Mouse (Mus musculus) lung, embryonic 16.5 days (tissue): Measurements from ENCODE around the gene Capn7. TPM values are rescaled to one million over a fixed set of nuclear protein-coding genes. Genes with fewer than 3 reads are reported as not detected.

Experiments
- ATAC-seq: fragments of 200-750 bp; cut with Nextera tagmentation; 2 replicates; pipeline ENCODE4 v1.8.0; 2017; ENCODE audit warnings: low read depth, mild to moderate bottlenecking, moderate library complexity
- H3K27ac ChIP-seq: fragments of 300-500 bp; sonication (generic); 2 replicates; pipeline ENCODE4 v1.5.1; 2014; ENCODE audit warnings: mild to moderate bottlenecking, control low read depth, low read length
- H3K27me3 ChIP-seq: fragments of 300-500 bp; sonication (generic); 2 replicates; pipeline ENCODE4 v1.6.1; 2014; ENCODE audit warnings: low read depth, low read length, mixed read lengths; ENCODE audit not compliant: control insufficient read depth, insufficient read depth
- H3K36me3 ChIP-seq: fragments of 300-500 bp; sonication (generic); 2 replicates; pipeline ENCODE4 v1.6.1; 2014; ENCODE audit warnings: low read length; ENCODE audit not compliant: control insufficient read depth, insufficient read depth
- H3K4me1 ChIP-seq: fragments of 300-500 bp; sonication (generic); replicated peaks from 2 replicates; pipeline ENCODE4 v1.6.1; 2014; ENCODE audit warnings: low read length, mixed read lengths; ENCODE audit not compliant: control insufficient read depth, insufficient read depth
- H3K4me2 ChIP-seq: fragments of 300-500 bp; sonication (generic); 2 replicates; pipeline ENCODE4 v1.6.1; 2014; ENCODE audit warnings: low read depth, low read length, control low read depth
- H3K4me3 ChIP-seq: fragments of 300-500 bp; sonication (generic); 2 replicates; pipeline ENCODE4 v1.5.1; 2014; ENCODE audit warnings: mild to moderate bottlenecking, low read length, control low read depth
- H3K9ac ChIP-seq: fragments of 300-500 bp; sonication (generic); 2 replicates; pipeline ENCODE4 v1.6.1; 2014; ENCODE audit warnings: low read length, control low read depth
- H3K9me3 ChIP-seq: fragments of 300-500 bp; sonication (generic); 2 replicates; pipeline ENCODE4 v1.6.1; 2016; ENCODE audit warnings: low read length; ENCODE audit not compliant: control insufficient read depth
- WGBS: fragments of 180-500 bp; shearing (Covaris S2); extraction: QIAGEN DNeasy Blood & Tissue Kit; methylation state at CpG from one replicate; pipeline ENCODE4 v1.1.7; 2014; 5-methylcytosine and 5-hydroxymethylcytosine counted together
- polyA plus RNA-seq: library from polyadenylated mRNA; unstranded; fragments of >200 nt; fragmentation: Nextera tagmentation; extraction: Ambion mirVana; gene quantifications from 2 replicates; pipeline ENCODE4 v1.2.1, GENCODE M21; 2015

The Capn7 gene
- polyA plus RNA-seq, 1 experiment from 2014 or later, result 34.9 TPM

DNA sequence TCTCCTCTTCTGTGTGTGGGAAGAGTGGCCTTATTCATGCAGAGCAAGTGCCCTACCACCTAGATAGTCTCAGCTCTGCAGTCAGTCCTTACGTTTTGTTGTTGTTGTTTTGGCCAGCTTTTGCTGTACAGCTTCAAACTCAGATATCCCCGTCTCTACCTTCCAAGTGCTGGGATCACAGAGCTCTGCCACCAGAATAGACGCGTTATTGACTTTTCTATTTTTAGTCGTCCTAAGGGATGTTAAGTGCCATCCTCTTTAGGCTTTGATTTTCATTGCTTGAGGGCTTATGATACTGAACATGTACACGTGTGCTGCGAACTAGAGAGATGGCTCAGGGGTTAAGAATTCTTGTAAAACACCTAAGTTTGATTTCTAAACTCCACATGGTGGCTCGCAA lies 6.8 kb downstream of the Capn7 start:
- Histone ChIP-seq H3K27me3 (no peaks in the 10 kb centered on the region), H3K4me1 (no peaks in the 10 kb centered on the region; the same call in 1 of the 2 replicates), H3K9ac (no peak overlapping the region), H3K27ac (no peak overlapping the region), H3K9me3 (no peaks in the 10 kb centered on the region), H3K4me3 (no peak overlapping the region), H3K36me3 (peaks cover 6% of the 10 kb centered on the region; the same call in 1 of the 2 replicates), H3K4me2 (no peak overlapping the region)
- no peak for ATAC-seq
- 64% methylated on average over 8 of the region's 8 CpGs for WGBS

DNA sequence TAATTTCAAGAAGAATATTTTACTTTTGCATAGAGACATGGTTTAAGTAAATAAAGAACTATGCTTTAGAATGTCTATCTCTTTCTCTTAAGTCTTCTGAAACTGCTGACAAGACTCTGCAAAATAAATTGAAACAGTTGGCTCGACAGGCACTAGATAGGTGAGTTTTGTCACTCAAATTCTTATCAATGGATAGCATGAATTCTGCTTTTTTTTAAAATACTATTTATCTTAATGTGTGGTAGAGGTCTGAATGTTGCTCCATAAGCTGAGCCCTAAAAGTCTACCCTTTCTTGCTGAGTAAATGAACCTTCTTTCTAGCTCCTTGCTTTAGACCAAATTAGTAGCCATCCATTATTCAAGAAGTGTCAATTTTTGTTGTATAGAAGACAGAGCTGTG lies 8.9 kb downstream of the Capn7 start:
- no peaks in the 10 kb centered on the region for H3K4me1 ChIP-seq
- H3K9ac ChIP-seq, result no peak overlapping the region
- H3K27ac ChIP-seq, result no peak overlapping the region
- no peaks in the 10 kb centered on the region for H3K27me3 ChIP-seq
- 73% methylated on average over 1 of the region's 1 CpGs for WGBS
- H3K4me2 ChIP-seq, result no peak overlapping the region
- H3K4me3 ChIP-seq, result no peak overlapping the region
- no peak for ATAC-seq
- no peaks in the 10 kb centered on the region for H3K9me3 ChIP-seq
- peaks cover 6% of the 10 kb centered on the region; the same call in 1 of the 2 replicates for H3K36me3 ChIP-seq

DNA sequence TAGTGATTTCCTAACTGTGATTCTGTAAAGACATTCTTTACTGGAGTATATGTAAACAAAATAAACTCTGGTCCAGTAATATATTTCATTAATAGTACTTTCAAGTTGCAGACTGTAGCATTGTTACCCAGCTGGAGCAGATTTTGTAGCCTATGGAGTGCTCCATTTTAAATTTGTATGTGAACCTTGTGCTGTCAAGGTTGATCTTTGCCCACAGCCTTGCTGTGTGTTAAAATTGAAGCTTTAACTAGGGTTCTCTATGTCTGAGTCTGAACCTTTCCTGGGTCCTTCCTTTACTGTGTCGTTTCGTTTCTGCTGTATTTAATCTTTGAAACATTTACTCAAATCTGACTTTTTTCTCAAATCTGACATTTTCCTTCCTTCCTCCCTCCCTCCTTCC lies 25.8 kb downstream of the Capn7 start:
- H3K4me3 ChIP-seq, result no peak overlapping the region
- H3K27ac ChIP-seq, result no peak overlapping the region
- no peak overlapping the region for H3K9ac ChIP-seq
- no peak for ATAC-seq
- H3K36me3 ChIP-seq, result peaks cover 28% of the 10 kb centered on the region
- 88% methylated on average over 2 of the region's 2 CpGs for WGBS
- no peaks in the 10 kb centered on the region for H3K4me1 ChIP-seq
- H3K4me2 ChIP-seq, result no peak overlapping the region
- H3K9me3 ChIP-seq, result no peaks in the 10 kb centered on the region
- H3K27me3 ChIP-seq, result no peaks in the 10 kb centered on the region

- Histone ChIP-seq H3K36me3 (peaks cover 28% of the 10 kb centered on the region), H3K27me3 (no peaks in the 10 kb centered on the region), H3K4me2 (no peak overlapping the region), H3K4me3 (no peak overlapping the region), H3K9me3 (no peaks in the 10 kb centered on the region), H3K4me1 (no peaks in the 10 kb centered on the region), H3K9ac (no peak overlapping the region), H3K27ac (no peak overlapping the region)
- ATAC-seq, result no peak
- 92% methylated on average over 4 of the region's 4 CpGs for WGBS
These were observed 28.2 kb downstream of the Capn7 start for GRCm38 (mm10) chr14:31364589-31364988.

DNA sequence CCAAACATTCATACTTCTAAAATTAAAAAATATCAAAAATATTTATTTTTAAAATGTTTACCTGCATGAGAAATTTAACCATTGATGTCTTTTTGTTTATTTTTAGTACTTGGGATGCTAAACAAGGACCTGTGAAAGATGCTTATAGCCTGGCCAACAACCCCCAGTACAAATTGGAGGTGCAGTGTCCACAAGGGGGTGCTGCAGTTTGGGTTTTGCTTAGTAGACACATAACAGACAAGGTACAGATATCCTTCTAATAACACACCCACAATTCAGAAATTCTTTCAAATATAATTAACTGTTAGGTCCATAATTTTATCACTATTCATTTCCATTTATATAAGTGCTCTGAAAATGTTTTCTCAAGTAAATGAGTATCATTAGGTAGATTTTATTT lies 28.9 kb downstream of the Capn7 start:
- H3K36me3 ChIP-seq, result peaks cover 31% of the 10 kb centered on the region
- no peak overlapping the region for H3K4me3 ChIP-seq
- no peak overlapping the region for H3K9ac ChIP-seq
- H3K9me3 ChIP-seq, result no peaks in the 10 kb centered on the region
- no peaks in the 10 kb centered on the region for H3K4me1 ChIP-seq
- no peak overlapping the region for H3K4me2 ChIP-seq
- no peak for ATAC-seq
- H3K27ac ChIP-seq, result no peak overlapping the region
- H3K27me3 ChIP-seq, result no peaks in the 10 kb centered on the region

GRCm38 (mm10) chr14:31367951-31368350 lies 31.5 kb downstream of the Capn7 start:
- H3K4me1 ChIP-seq, result no peaks in the 10 kb centered on the region
- 85% methylated on average over 7 of the region's 7 CpGs for WGBS
- no peak for ATAC-seq
- H3K27me3 ChIP-seq, result no peaks in the 10 kb centered on the region
- H3K27ac ChIP-seq, result no peak overlapping the region
- H3K4me3 ChIP-seq, result no peak overlapping the region
- H3K9me3 ChIP-seq, result no peaks in the 10 kb centered on the region
- no peak overlapping the region for H3K4me2 ChIP-seq
- H3K36me3 ChIP-seq, result peaks cover 39% of the 10 kb centered on the region
- no peak overlapping the region for H3K9ac ChIP-seq

DNA sequence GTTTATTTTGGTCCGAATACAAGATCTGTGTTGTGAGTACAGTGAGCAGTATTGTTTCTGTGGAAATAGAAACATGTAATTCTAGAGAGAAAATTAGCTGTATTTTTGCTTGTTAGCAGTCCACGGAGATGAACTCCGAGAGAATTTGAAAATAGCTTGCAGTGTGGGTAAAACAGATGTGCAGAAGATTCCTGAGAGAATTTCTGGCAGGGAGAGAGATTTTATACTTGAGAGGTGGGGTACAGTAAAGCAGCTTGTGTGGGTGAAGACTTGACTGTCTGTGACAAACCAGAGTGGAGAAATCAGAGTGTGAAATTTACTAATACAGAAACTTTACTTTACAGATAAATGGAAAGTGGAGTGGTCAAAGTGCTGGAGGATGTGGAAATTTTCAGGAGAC lies 32.9 kb downstream of the Capn7 start:
- no peak for ATAC-seq
- no peaks in the 10 kb centered on the region for H3K4me1 ChIP-seq
- H3K27me3 ChIP-seq, result no peaks in the 10 kb centered on the region
- WGBS, result 84% methylated on average over 3 of the region's 3 CpGs
- no peak overlapping the region for H3K4me2 ChIP-seq
- H3K27ac ChIP-seq, result no peak overlapping the region
- H3K9ac ChIP-seq, result no peak overlapping the region
- H3K36me3 ChIP-seq, result peaks cover 39% of the 10 kb centered on the region
- H3K4me3 ChIP-seq, result no peak overlapping the region
- H3K9me3 ChIP-seq, result no peaks in the 10 kb centered on the region

DNA sequence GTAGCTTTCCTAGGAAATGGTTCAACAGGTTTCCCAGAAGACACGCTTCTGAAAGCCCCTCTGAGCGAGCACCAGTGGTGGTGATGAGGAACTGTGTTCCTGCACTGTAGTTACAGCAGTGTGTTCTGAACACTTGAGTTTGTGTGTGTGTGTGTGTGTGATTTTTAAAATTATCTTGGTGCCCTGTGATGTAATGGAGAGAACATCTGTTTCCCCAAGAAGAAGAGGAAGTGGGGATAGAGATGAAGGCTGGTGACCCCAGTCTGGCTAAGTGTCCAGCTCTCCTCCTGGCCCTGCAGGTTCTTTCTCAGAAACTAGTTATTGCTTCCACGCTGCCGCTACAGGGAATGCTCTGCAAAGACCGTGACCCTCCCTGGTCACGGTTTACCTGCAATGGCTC lies 38.0 kb downstream of the Capn7 start:
- peaks cover 33% of the 10 kb centered on the region for H3K36me3 ChIP-seq
- WGBS, result 90% methylated on average over 6 of the region's 6 CpGs
- no peak overlapping the region for H3K4me3 ChIP-seq
- H3K27ac ChIP-seq, result no peak overlapping the region
- no peak overlapping the region for H3K9ac ChIP-seq
- no peak overlapping the region for H3K4me2 ChIP-seq
- H3K4me1 ChIP-seq, result no peaks in the 10 kb centered on the region
- no peaks in the 10 kb centered on the region for H3K9me3 ChIP-seq
- no peaks in the 10 kb centered on the region for H3K27me3 ChIP-seq
- ATAC-seq, result no peak

DNA sequence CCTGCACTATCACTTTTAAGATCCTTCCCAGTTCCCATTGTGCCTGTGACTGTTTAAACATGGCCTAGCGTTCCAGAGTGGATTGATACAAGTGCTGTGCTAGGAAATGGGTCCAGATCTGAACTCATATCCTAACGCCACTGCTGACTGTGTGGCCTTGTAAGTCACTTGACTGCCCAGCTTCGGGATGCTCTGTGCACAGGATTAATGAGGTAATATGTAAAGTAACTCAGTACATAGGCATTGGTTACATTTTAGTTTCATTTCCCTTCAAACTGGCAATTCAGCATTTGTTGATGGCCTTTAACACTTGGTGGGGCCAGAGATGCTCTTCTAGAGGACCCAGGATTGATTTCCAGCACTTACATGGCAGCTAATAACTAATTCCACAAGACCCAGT lies 39.9 kb downstream of the Capn7 start:
- Histone ChIP-seq H3K27ac (no peak overlapping the region), H3K4me1 (no peaks in the 10 kb centered on the region), H3K9ac (no peak overlapping the region), H3K9me3 (no peaks in the 10 kb centered on the region), H3K36me3 (peaks cover 21% of the 10 kb centered on the region), H3K4me2 (no peak overlapping the region), H3K27me3 (no peaks in the 10 kb centered on the region), H3K4me3 (no peak overlapping the region)
- WGBS, result 71% methylated on average over 3 of the region's 3 CpGs
- ATAC-seq, result no peak

DNA sequence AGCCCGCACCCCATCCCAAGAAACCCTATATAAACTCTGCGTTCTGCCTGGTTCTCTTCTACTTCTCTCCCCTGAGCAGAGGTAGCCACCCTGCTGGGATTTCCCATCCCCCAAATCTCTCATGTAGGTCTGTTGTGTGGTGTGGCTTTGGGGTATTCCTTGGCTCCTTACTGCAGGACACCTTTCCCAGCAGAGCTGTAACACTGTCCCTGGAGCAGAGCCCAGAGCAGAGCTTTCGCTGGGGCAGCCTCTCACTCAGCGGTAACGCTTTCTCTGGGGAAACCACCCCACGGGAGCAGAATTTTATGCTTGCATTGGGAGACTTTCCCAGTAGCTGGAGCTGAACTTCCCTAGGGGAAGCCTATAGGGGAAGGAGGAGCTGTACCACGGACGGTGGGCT lies 45.8 kb downstream of the Capn7 start:
- H3K9me3 ChIP-seq, result no peaks in the 10 kb centered on the region
- H3K9ac ChIP-seq, result no peak overlapping the region
- H3K27me3 ChIP-seq, result no peaks in the 10 kb centered on the region
- no peak overlapping the region for H3K27ac ChIP-seq
- H3K4me1 ChIP-seq, result peaks cover 19% of the 10 kb centered on the region
- WGBS, result 77% methylated on average over 8 of the region's 8 CpGs
- ATAC-seq, result no peak
- H3K4me3 ChIP-seq, result no peak overlapping the region
- H3K36me3 ChIP-seq, result no peaks in the 10 kb centered on the region; the same call in 1 of the 2 replicates
- no peak overlapping the region for H3K4me2 ChIP-seq
